Mouse (Mus musculus): ENCODE measurements around the gene Nek5.

- TF ChIP-seq TAL1 (IDR thresholded peaks at IDR 0.05; ENCODE audit: low read length) (no peak), GATA1 (IDR thresholded peaks at IDR 0.05; ENCODE audit: low read length) (no peak)
Observed at GRCm38 (mm10) chr8:22166080-22166603, 41.3 kb upstream of the Nek5 start, which contains the start of gene Nek3.

Data from erythroblast, embryonic 14.5 days (primary cell).